Mouse (Mus musculus) hematopoietic stem cell, adult 5-6 weeks (primary cell): ENCODE results near the gene Cenpe. TPM values are rescaled to one million over a fixed set of nuclear protein-coding genes. Genes with fewer than 3 reads are reported as not detected.

Experiments
- ATAC-seq, 2 experiments: fragments of 125-278 bp in 1 of 2; replicated peaks in 1 of 2; 2 replicates each; pipeline ENCODE4 v1.8.0; 2016 to 2017; ENCODE audit warnings: inconsistent platforms in 2 of 2, mild to moderate bottlenecking in 2 of 2, moderate number of reproducible peaks in 2 of 2, low read depth in 1 of 2, moderate TSS enrichment in 1 of 2; ENCODE audit not compliant: low FRiP score in 2 of 2, poor library complexity in 2 of 2, severe bottlenecking in 2 of 2, insufficient read depth in 1 of 2, low TSS enrichment in 1 of 2
- total RNA-seq: library from RNA; stranded (forward); fragments of 172-1452, 232-1000 nt; gene quantifications from 2 replicates; pipeline ENCODE4 v1.2.3, GENCODE M21; 2017

The Cenpe gene
- total RNA-seq, 1 experiment from 2014 or later, result 57.7 TPM

DNA sequence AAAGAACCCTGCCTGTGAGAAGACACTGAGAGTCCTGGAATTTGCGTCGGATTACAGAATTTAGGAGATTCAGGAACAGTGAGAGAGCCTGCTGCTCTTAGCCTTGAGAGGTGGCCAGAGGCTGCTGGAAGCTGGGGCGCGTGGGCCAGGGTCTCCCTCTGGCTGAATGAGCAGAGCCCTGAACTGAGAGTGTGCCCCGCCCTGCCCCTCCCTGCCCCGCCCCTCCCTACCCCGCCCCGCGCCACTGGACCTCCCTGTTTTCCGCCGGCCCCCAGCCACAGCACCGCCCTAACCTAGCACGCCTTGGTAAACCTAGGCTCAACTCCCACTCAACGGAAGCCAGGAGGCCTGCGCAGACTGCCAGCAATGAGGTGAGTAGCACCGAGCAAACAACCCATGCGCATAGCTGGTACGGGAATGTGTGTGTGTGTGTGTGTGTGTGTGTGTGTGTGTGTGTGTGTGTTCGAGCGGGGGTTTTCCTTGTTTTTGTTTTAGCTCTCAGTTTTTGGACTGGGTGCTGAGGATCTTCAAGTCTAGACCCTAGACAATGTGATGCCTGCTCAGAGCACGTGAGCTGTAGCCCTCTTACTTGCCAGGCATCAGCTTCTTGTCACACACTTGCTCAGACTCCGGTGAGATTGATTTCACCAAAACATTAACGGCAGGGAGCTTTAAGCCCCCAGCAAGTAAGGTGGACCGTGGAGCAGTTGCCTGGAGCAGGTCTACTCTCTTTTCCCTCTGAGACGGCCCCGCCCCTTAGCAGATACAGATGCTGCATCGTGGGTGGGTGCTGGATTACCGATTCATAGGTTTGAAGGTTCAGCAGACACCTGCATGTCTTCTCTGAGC, 95.3 kb downstream of the Cenpe start, which contains the start of gene Slc9b2:
Gene Slc9b2, plus strand, starts transcription at position 290 of the 849 bp plus-strand sequence.
- peak; percentile 99 for ATAC-seq

DNA sequence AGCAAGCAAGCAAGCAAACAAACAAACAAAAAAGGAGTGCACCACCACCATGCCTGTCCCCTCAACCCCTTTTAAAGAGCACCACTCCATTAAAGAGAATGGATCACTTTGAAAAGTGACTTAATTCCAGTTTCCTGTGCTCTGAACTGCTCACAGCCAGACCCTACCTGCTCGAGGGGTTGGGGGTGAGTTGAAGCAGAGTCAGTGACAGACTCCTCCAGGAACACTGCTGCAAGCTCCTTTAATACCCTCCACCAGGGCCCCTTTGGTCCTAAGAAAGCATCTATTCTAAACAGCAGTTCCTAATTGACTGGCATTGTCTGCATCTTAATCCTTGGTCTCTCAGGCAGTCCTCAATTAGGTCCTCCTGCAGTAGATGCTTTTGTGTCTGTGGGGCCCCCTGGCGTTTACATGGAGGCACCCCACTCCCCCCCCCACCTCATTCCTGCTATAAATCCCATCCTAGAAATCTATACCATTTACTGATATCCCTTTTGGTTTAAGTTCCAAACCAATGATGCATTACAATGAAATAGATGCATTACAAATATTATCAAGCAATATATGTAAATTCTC, 100.7 kb downstream of the Cenpe start:
- ATAC-seq, result no peak

DNA sequence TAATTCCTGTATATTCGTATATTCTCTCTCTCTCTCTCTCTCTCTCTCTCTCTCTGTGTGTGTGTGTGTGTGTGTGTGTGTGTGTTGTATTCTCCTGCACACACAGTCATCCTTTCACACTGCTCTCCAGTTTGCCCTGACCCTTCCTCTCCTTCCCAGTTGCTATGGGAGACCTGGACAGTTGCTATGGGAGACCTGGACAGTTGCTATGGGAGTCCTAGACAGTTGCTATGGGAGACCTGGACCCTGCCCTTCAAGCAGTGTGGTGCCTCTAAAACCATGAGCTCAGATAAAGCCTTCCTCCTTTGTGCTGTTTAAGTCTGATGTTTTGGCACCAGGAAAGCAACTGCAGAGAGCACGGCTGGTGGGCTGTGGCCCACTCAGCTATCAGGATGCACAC, 101.4 kb downstream of the Cenpe start:
- ATAC-seq, result no peak

DNA sequence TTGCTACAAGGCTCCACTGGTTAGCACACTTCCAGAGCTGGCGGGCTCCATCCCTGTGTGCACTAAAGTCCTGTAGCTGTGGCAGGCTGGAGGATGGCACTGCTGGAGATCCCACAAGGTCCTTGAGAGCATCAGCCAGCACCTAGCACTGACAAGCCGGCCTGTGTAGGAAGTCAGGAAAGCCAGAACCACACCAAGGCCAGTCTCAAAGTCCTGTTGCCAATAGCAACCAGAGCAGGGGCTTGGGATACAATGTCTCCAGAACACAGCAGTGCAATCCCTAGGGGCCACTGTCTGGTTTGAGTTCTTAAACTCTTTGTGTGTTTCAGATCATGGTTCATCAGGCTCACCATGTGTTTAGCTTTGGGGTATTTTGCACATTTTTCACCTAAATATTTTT, 102.5 kb downstream of the Cenpe start:
- ATAC-seq, result no peak

DNA sequence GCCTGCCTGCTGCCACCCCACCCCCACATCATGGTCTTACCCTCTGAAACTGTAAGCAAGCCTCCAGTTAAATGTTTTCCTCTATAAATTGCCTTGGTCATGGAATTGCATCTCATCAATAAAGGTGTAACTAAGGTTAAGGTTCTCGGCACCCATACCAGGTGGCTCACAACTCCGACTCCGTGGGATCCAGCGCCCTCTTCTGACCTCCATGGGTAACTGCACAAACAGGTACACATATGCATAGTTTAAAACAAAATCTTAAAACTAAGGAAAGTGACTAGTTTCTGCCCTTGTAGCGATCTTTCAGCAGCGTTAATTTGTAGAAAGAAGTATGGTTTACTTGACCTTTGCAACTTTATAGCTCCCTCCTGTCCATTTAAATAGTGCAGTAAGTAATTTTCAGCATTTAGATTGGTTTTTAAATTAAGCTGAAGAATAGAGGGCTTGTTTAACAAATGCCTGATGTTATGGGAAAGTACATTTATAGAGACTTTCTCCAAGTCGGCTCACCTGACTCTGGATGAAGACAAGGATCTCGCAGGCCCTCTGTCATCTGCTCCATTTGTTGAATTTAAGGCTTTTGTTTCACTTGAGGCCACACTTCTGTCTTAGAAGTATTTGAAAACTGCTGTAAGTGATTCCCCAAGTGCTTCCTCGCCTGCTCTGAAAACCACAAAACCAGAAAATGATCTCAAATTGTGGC, 103.5 kb downstream of the Cenpe start:
- no peak for ATAC-seq

DNA sequence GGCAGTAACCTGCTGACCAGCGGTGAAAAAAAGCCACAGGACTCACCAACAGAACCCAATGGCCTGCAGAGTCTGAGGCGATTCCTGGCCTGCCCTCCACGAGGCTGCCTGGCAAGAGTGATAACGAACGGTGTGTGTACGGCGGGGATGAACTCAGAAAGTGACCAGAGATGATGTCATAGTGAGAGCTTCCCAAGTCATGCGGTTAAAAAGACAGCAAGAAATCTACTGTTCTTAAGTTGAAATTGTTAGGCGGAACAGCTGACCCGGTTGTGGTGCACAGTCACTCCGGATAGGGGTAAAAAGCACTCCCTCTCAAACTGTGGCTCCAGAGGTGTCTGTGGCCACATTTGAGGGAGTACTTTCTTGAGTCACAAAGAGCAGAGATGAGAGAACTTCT, 106.0 kb downstream of the Cenpe start:
- ATAC-seq, result no peak

Other genes with a start within 250 kb of the Cenpe start
- gene Bdh2, start 68.7 kb downstream of the Cenpe start, total RNA-seq, result 8.4 and 10.1 TPM in 2 replicates
- gene Slc9b2, start 95.2 kb downstream of the Cenpe start, total RNA-seq, result 0.60 and 2.1 TPM in 2 replicates
- 0.56 and 2.0 TPM in 2 replicates for gene Slc9b1, start 135.5 kb downstream of the Cenpe start, total RNA-seq
- gene Cisd2, start 211.4 kb downstream of the Cenpe start, total RNA-seq, result 68.9 and 74.7 TPM in 2 replicates
- gene Ube2d3, start 225.6 kb downstream of the Cenpe start, total RNA-seq, result 650 and 1,047 TPM in 2 replicates